Comparison of ENCODE assay signal across 10 mouse cellular contexts in the genomic region with DNA sequence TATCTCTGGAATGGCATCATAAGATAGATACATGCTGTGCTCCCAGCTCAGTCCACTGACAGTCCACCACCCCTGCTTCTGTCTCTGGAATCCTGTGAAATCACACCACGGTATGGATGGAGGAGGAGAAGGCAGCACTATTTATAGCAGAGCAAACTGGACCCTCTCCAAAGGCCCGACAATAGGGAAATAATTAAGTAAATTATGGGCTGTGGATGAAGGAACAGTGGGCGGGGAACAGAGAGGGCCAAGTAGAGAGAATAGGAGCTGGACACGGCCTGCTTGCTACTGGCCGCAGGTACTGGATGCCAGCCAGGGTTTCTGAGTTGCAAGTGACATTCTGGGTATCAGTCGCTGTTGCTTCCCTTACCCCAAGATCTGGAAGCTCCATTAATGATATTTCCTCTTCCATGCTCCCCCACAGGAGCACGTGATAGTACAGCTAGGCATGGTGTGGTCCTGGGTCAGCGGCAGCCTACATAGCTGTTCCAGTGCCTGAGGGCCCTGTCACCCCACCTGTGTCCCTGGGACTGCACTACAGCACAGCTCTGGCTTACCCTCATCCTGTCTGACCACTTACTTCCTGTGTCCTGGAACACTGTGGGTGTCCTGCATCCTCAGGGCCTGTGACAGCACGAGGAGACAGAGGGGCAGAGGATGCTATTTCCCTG. TPM values are rescaled to one million over a fixed set of nuclear protein-coding genes. Genes with fewer than 3 reads are reported as not detected.
A peak's percentile ranks its signal among the peaks of the same experiment; 100 is the strongest.
DNase-seq lines count a peak whose midpoint lies in the region; ATAC-seq and TF ChIP-seq lines count a peak whose summit lies in the region.
"Had no signal": no experiment of that assay in that cellular context is flagged by ENCODE, and none has a peak within 500 bp of the region (broad histone marks: within the 10 kb centered on the region; RNA-seq: fewer than 3 reads in every experiment).

No protein-coding gene starts in this region.

- peaks cover 26% of the 10 kb centered on the region for H3K36me3 ChIP-seq in heart, embryonic 16.5 days (ENCODE audit: control insufficient read depth, insufficient read depth)
- peaks cover 23% of the 10 kb centered on the region for H3K36me3 ChIP-seq in lung, postnatal 0 days (ENCODE audit: insufficient read depth, low read length)

- peak; percentile 65 for ATAC-seq in heart, embryonic 16.5 days (replicated peaks; ENCODE audit: extremely low read depth, insufficient read depth, low FRiP score)
- ATAC-seq in lung, postnatal 0 days, result peak; percentile 75
- ATAC-seq in megakaryocyte progenitor cell, adult 5-6 weeks (replicated peaks; ENCODE audit: poor library complexity), result no peak

- H3K4me2 ChIP-seq in heart, embryonic 16.5 days (ENCODE audit: low read depth, low read length), result peak overlapping the region; percentile 24; the same call in 1 of the 2 replicates
- H3K4me2 ChIP-seq in lung, postnatal 0 days (replicated peaks; ENCODE audit: low read depth, low read length), result no peak overlapping the region

- intact Hi-C loops in heart, postnatal 36 days (cut with DNase I), result loop anchor here (2.0 kb wide), 1 partner anchor 24 kb away; no protein-coding TSS in a partner anchor

- H3K9me3 ChIP-seq in heart, embryonic 16.5 days (replicated peaks; ENCODE audit: control insufficient read depth, low read length), result no peaks in the 10 kb centered on the region
- no peaks in the 10 kb centered on the region for H3K9me3 ChIP-seq in lung, postnatal 0 days (ENCODE audit: low read length)

- no peaks in the 10 kb centered on the region for H3K27me3 ChIP-seq in cerebellum, adult 2 months (ENCODE audit: control insufficient read depth, insufficient read depth, low read length)
- no peaks in the 10 kb centered on the region for H3K27me3 ChIP-seq in heart, embryonic 16.5 days (ENCODE audit: control insufficient read depth, insufficient read depth, low read length)
- no peaks in the 10 kb centered on the region for H3K27me3 ChIP-seq in lung, postnatal 0 days (replicated peaks; ENCODE audit: insufficient read depth, low read length)

- TF ChIP-seq CTCF in cerebellum, adult 2 months (IDR thresholded peaks at IDR 0.05; ENCODE audit: borderline replicate concordance, insufficient read depth, low read depth, low read length), result no peak
- no peak; the same call in 1 of the 2 replicates for TF ChIP-seq CTCF in lung, postnatal 0 days (IDR thresholded peaks at IDR 0.05)

- peak; percentile 73 for TF ChIP-seq EP300 in lung, postnatal 0 days (IDR thresholded peaks at IDR 0.05)

- H3K4me3 ChIP-seq in cerebellum, adult 2 months (replicated peaks; ENCODE audit: insufficient read depth, low read depth, low read length), result no peak overlapping the region
- no peak overlapping the region for H3K4me3 ChIP-seq in heart, embryonic 16.5 days (ENCODE audit: low read length)
- H3K4me3 ChIP-seq in lung, postnatal 0 days (ENCODE audit: low read depth, low read length), result no peak overlapping the region
- H3K4me3 ChIP-seq: heart, adult 2 months; myocyte had no signal

- WGBS in cerebellum, adult 2 months, result 21% methylated on average over 9 of the region's 9 CpGs
- 33% methylated on average over 9 of the region's 9 CpGs for WGBS in heart, embryonic 16.5 days
- WGBS in lung, postnatal 0 days, result 30% methylated on average over 9 of the region's 9 CpGs

- DNase-seq in heart, adult 18-20 months, result peak; percentile 53 to 67
- DNase-seq in heart, postnatal 36 days, result no peak
- DNase-seq in cerebellum, adult 2 months, result peak; percentile 55 to 60
- DNase-seq in lung, postnatal 0 days (ENCODE audit: low spot score), result peak; percentile 93
- no peak for DNase-seq in B cell, adult 2 months
- no peak for DNase-seq in thymus, postnatal 0 days (ENCODE audit: low spot score)

- H3K27ac ChIP-seq in cerebellum, adult 2 months (ENCODE audit: insufficient read depth, low read length), result no peak overlapping the region
- H3K27ac ChIP-seq in heart, embryonic 16.5 days (ENCODE audit: low read length), result peak overlapping the region; percentile 84
- peak overlapping the region; percentile 48 for H3K27ac ChIP-seq in lung, postnatal 0 days (ENCODE audit: low read length)
- H3K27ac ChIP-seq: heart, adult 2 months had no signal

- no peak for TF ChIP-seq POLR2A in cerebellum, adult 2 months (IDR thresholded peaks at IDR 0.05; ENCODE audit: borderline replicate concordance, insufficient read depth, low read length)

- peaks cover 26% of the 10 kb centered on the region for H3K4me1 ChIP-seq in cerebellum, adult 2 months (ENCODE audit: control insufficient read depth, insufficient read depth, low read length)
- H3K4me1 ChIP-seq in heart, embryonic 16.5 days (ENCODE audit: control insufficient read depth, insufficient read depth, low read length), result peaks cover 19% of the 10 kb centered on the region
- H3K4me1 ChIP-seq in lung, postnatal 0 days (ENCODE audit: insufficient read depth, low read depth, low read length), result peaks cover 19% of the 10 kb centered on the region

- H3K9ac ChIP-seq in heart, embryonic 16.5 days (ENCODE audit: low read length), result peak overlapping the region; percentile 31
- H3K9ac ChIP-seq in lung, postnatal 0 days (replicated peaks; ENCODE audit: low read depth), result no peak overlapping the region; the same call in 1 of the 2 replicates

RNA-seq across cellular contexts. Expression of a gene that starts 20.4 kb away (rescaled TPM):
- total RNA-seq in heart, adult 18-20 months (2021), result 10 to 100 TPM in 1 of 2 experiments, 1 to 10 TPM in 1; 9.0 to 10.1 TPM
- 10 to 100 TPM; 11.2 to 12.2 TPM for total RNA-seq in heart, postnatal 36 days (2021)
- 25.4 and 28.9 TPM in 2 replicates for polyA plus RNA-seq in cerebellum, adult 2 months (2012; rRNA removed)
- polyA plus RNA-seq in heart, embryonic 16.5 days (2015; fragmentation: Nextera tagmentation; extraction: Ambion mirVana), result 11.7 and 13.5 TPM in 2 replicates
- polyA plus RNA-seq in lung, postnatal 0 days (2015; fragmentation: Nextera tagmentation; extraction: Ambion mirVana), result 17.5 and 26.4 TPM in 2 replicates
- 16.9 and 19.5 TPM in 2 replicates for total RNA-seq in megakaryocyte progenitor cell, adult 5-6 weeks (2015)
- 19.1 and 24.0 TPM in 2 replicates for total RNA-seq in megakaryocyte progenitor cell, adult 5-6 weeks (2017)
- polyA plus RNA-seq in thymus, postnatal 0 days (2015; fragmentation: Nextera tagmentation; extraction: Ambion mirVana), result 18.3 and 19.7 TPM in 2 replicates

RNA-seq across cellular contexts. Expression of a gene that starts 30.7 kb away (rescaled TPM):
- total RNA-seq in heart, adult 18-20 months (2021), result 100 to 1,000 TPM; 127 to 149 TPM
- total RNA-seq in heart, postnatal 36 days (2021), result 100 to 1,000 TPM; 137 to 165 TPM
- 110 and 112 TPM in 2 replicates for polyA plus RNA-seq in cerebellum, adult 2 months (2012; rRNA removed)
- polyA plus RNA-seq in heart, embryonic 16.5 days (2015; fragmentation: Nextera tagmentation; extraction: Ambion mirVana), result 13.8 and 15.3 TPM in 2 replicates
- polyA plus RNA-seq in lung, postnatal 0 days (2015; fragmentation: Nextera tagmentation; extraction: Ambion mirVana), result 19.0 and 19.8 TPM in 2 replicates
- total RNA-seq in megakaryocyte progenitor cell, adult 5-6 weeks (2015), result 71.7 and 81.1 TPM in 2 replicates
- 159 and 172 TPM in 2 replicates for total RNA-seq in megakaryocyte progenitor cell, adult 5-6 weeks (2017)
- polyA plus RNA-seq in thymus, postnatal 0 days (2015; fragmentation: Nextera tagmentation; extraction: Ambion mirVana), result 18.2 and 23.2 TPM in 2 replicates

RNA-seq across cellular contexts. Expression of a gene that starts 38.0 kb away (rescaled TPM):
- 1,000 to 10,000 TPM in 1 of 2 experiments, 100 to 1,000 TPM in 1; 983 to 1,022 TPM for total RNA-seq in heart, adult 18-20 months (2021)
- 100 to 1,000 TPM; 863 to 871 TPM for total RNA-seq in heart, postnatal 36 days (2021)
- 888 and 964 TPM in 2 replicates for polyA plus RNA-seq in cerebellum, adult 2 months (2012; rRNA removed)
- polyA plus RNA-seq in heart, embryonic 16.5 days (2015; fragmentation: Nextera tagmentation; extraction: Ambion mirVana), result 668 and 748 TPM in 2 replicates
- 1,058 and 1,082 TPM in 2 replicates for polyA plus RNA-seq in lung, postnatal 0 days (2015; fragmentation: Nextera tagmentation; extraction: Ambion mirVana)
- total RNA-seq in megakaryocyte progenitor cell, adult 5-6 weeks (2015), result 253 and 271 TPM in 2 replicates
- 358 and 365 TPM in 2 replicates for total RNA-seq in megakaryocyte progenitor cell, adult 5-6 weeks (2017)
- 640 and 681 TPM in 2 replicates for polyA plus RNA-seq in thymus, postnatal 0 days (2015; fragmentation: Nextera tagmentation; extraction: Ambion mirVana)

RNA-seq across cellular contexts. Expression of a gene that starts 45.4 kb away (rescaled TPM):
- total RNA-seq in heart, adult 18-20 months (2021), result 10 to 100 TPM; 92.9 to 97.6 TPM
- total RNA-seq in heart, postnatal 36 days (2021), result 10 to 100 TPM; 88.5 to 96.4 TPM
- 224 and 231 TPM in 2 replicates for polyA plus RNA-seq in cerebellum, adult 2 months (2012; rRNA removed)
- polyA plus RNA-seq in heart, embryonic 16.5 days (2015; fragmentation: Nextera tagmentation; extraction: Ambion mirVana), result 136 and 144 TPM in 2 replicates
- 178 and 202 TPM in 2 replicates for polyA plus RNA-seq in lung, postnatal 0 days (2015; fragmentation: Nextera tagmentation; extraction: Ambion mirVana)
- total RNA-seq in megakaryocyte progenitor cell, adult 5-6 weeks (2015), result 93.3 and 99.5 TPM in 2 replicates
- 74.3 and 89.9 TPM in 2 replicates for total RNA-seq in megakaryocyte progenitor cell, adult 5-6 weeks (2017)
- 153 and 158 TPM in 2 replicates for polyA plus RNA-seq in thymus, postnatal 0 days (2015; fragmentation: Nextera tagmentation; extraction: Ambion mirVana)

RNA-seq across cellular contexts. Expression of a gene that starts 53.5 kb away (rescaled TPM):
- 1,000 to 10,000 TPM; 1,096 to 1,108 TPM for total RNA-seq in heart, adult 18-20 months (2021)
- total RNA-seq in heart, postnatal 36 days (2021), result 1,000 to 10,000 TPM; 1,105 to 1,168 TPM
- polyA plus RNA-seq in cerebellum, adult 2 months (2012; rRNA removed), result 736 and 758 TPM in 2 replicates
- 1,107 and 1,132 TPM in 2 replicates for polyA plus RNA-seq in heart, embryonic 16.5 days (2015; fragmentation: Nextera tagmentation; extraction: Ambion mirVana)
- polyA plus RNA-seq in lung, postnatal 0 days (2015; fragmentation: Nextera tagmentation; extraction: Ambion mirVana), result 463 and 491 TPM in 2 replicates
- total RNA-seq in megakaryocyte progenitor cell, adult 5-6 weeks (2015), result 187 and 199 TPM in 2 replicates
- 37.6 and 39.3 TPM in 2 replicates for total RNA-seq in megakaryocyte progenitor cell, adult 5-6 weeks (2017)
- 588 TPM in 2 replicates for polyA plus RNA-seq in thymus, postnatal 0 days (2015; fragmentation: Nextera tagmentation; extraction: Ambion mirVana)

Comparison
In these comparisons a context has a peak if more than half of its experiments do, and no peak if none do; other contexts are left out.
1. DNase-seq: peak in heart, adult 18-20 months (2 of 2), cerebellum, adult 2 months (2 of 2) and lung, postnatal 0 days (single experiment); none in heart, postnatal 36 days (0 of 2), B cell, adult 2 months (0 of 2) and thymus, postnatal 0 days (single experiment).